Mouse (Mus musculus) forebrain, embryonic 11.5 days (tissue): Measurements from ENCODE around the gene Sco1. TPM values are rescaled to one million over a fixed set of nuclear protein-coding genes. Genes with fewer than 3 reads are reported as not detected.

Experiments
- ATAC-seq: fragments of 200-750 bp; cut with Nextera tagmentation; replicated peaks from 2 replicates; pipeline ENCODE4 v1.8.0; 2017; ENCODE audit warnings: moderate TSS enrichment; ENCODE audit not compliant: low FRiP score
- DNase-seq: peaks from one replicate; pipeline ENCODE4 v3.0.0-alpha.2; 2017; ENCODE audit warnings: low spot score
- H3K27ac ChIP-seq: fragments of 300-500 bp; sonication (generic); 2 replicates; pipeline ENCODE4 v1.5.1; 2014; ENCODE audit warnings: low read depth, low read length
- H3K27me3 ChIP-seq: fragments of 300-500 bp; sonication (generic); 2 replicates; pipeline ENCODE4 v1.6.1; 2014; ENCODE audit warnings: mild to moderate bottlenecking, low read length, mixed read lengths; ENCODE audit not compliant: control insufficient read depth, insufficient read depth
- H3K36me3 ChIP-seq: fragments of 300-500 bp; sonication (generic); 2 replicates; pipeline ENCODE4 v1.6.1; 2014; ENCODE audit warnings: mild to moderate bottlenecking, low read length, moderate library complexity, mixed read lengths; ENCODE audit not compliant: control insufficient read depth, insufficient read depth
- H3K4me1 ChIP-seq: fragments of 300-500 bp; sonication (generic); replicated peaks from 2 replicates; pipeline ENCODE4 v1.6.1; 2014; ENCODE audit warnings: low read length, mixed read lengths; ENCODE audit not compliant: control insufficient read depth, insufficient read depth
- H3K4me2 ChIP-seq: fragments of 300-500 bp; sonication (generic); 2 replicates; pipeline ENCODE4 v1.6.1; 2014; ENCODE audit warnings: low read depth, mild to moderate bottlenecking, low read length, moderate library complexity, mixed read lengths; ENCODE audit not compliant: severe bottlenecking
- H3K4me3 ChIP-seq: fragments of 300-500 bp; sonication (generic); 2 replicates; pipeline ENCODE4 v1.5.1; 2014; ENCODE audit warnings: low read depth, low read length
- H3K9ac ChIP-seq: fragments of 300-500 bp; sonication (generic); 2 replicates; pipeline ENCODE4 v1.6.1; 2014; ENCODE audit warnings: low read length
- H3K9me3 ChIP-seq: fragments of 300-500 bp; sonication (generic); 2 replicates; pipeline ENCODE4 v1.6.1; 2016; ENCODE audit warnings: low read length, mixed read lengths; ENCODE audit not compliant: control insufficient read depth
- WGBS: fragments of 180-500 bp; shearing (Covaris S2); extraction: QIAGEN DNeasy Blood & Tissue Kit; methylation state at CpG from one replicate; pipeline ENCODE4 v1.1.7; 2014; 5-methylcytosine and 5-hydroxymethylcytosine counted together
- polyA plus RNA-seq: library from polyadenylated mRNA; unstranded; fragments of >200 nt; fragmentation: Nextera tagmentation; extraction: Ambion mirVana; gene quantifications from 2 replicates; pipeline ENCODE4 v1.2.1, GENCODE M21; 2014

The Sco1 gene
- polyA plus RNA-seq = 19.7 and 21.9 TPM in 2 replicates

DNA sequence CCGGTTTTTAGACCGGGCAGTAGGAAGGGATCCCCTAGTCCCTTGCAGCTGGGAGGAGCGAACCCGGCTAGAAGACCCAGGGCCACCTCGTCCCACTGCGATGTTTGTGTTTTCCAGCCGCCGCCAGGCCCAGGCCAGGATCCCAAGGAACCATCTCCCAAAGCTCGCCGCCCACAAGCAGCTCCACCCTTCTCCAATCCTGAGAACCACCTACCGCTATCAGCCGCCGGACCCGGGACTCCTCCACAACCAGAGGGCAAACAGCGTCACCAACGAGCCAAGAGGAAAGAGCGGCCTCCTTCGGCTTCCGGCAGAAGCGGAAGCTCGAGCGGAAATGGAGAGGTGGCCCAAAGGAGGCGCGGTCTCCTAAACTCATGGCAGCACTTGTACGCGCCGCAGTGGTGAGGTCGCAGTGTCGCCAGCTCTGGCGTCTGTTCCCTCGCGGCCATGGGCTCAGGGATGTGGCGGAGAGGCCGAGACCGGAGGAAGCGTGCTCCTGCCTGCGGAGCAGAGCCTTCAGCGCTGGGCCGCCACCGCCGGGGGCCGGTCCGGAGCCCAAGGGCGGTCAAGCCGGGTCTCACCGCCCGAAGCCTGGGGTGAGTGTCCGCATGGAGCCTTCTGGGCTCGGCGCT lies at the start of gene Sco1, which contains the start of gene Adprm:
Gene Sco1 (plus strand): TSS at position 350 of the 632 bp plus-strand sequence.
Gene Adprm (minus strand): TSS at position 274 of the 632 bp plus-strand sequence.
- H3K4me3 ChIP-seq = peak within 1 kb of the TSS; percentile 87
- DNase-seq = peak; percentile 89
- H3K9ac ChIP-seq = peak within 1 kb of the TSS; percentile 81
- peak within 1 kb of the TSS; percentile 67 for H3K4me2 ChIP-seq
- H3K27ac ChIP-seq = peak within 1 kb of the TSS; percentile 42; the same call in 1 of the 2 replicates
- H3K9me3 ChIP-seq = no peaks in the 10 kb centered on the region
- 0% methylated on average over 50 of the region's 50 CpGs for WGBS
- peak; percentile 92 for ATAC-seq
- H3K36me3 ChIP-seq = peaks cover under 1% of the 10 kb centered on the region; the same call in 1 of the 2 replicates
- no peaks in the 10 kb centered on the region for H3K27me3 ChIP-seq
- peaks cover 3% of the 10 kb centered on the region; the same call in 1 of the 2 replicates for H3K4me1 ChIP-seq

- no peak overlapping the region for H3K4me3 ChIP-seq
- no peaks in the 10 kb centered on the region for H3K9me3 ChIP-seq
- no peak overlapping the region for H3K9ac ChIP-seq
- no peaks in the 10 kb centered on the region for H3K27me3 ChIP-seq
- H3K4me1 ChIP-seq = peaks cover 12% of the 10 kb centered on the region; the same call in 1 of the 2 replicates
- no peaks in the 10 kb centered on the region for H3K36me3 ChIP-seq
- ATAC-seq = no peak
- H3K27ac ChIP-seq = no peak overlapping the region
- no peak overlapping the region for H3K4me2 ChIP-seq
- WGBS = 72% methylated on average over 2 of the region's 2 CpGs
- no peak for DNase-seq
Measured at GRCm38 (mm10) chr11:67002911-67003310, 49.6 kb upstream of the Sco1 start.

DNA sequence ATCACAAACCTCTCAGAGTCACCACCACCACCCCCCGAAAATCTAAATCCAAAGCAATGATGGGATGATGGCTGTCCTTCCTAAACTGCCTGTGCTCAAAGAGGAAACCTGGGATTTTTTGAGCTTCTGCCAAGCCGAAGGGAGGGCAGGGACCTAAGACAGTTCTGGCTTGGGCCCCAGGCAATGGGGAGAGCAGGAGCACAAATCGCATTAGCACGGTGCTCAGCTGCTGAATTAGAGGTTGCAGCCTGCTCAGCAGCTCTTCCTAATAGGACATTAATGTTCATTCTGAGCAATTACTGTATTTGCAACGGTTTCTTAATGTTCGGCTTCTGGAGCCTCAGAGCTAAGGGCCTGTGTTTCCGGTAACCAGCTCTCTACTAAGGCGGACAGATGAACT lies 44.5 kb upstream of the Sco1 start:
- H3K4me1 ChIP-seq = no peaks in the 10 kb centered on the region
- no peaks in the 10 kb centered on the region for H3K27me3 ChIP-seq
- ATAC-seq (no peak), DNase-seq (no peak)
- H3K4me3 ChIP-seq = no peak overlapping the region
- no peaks in the 10 kb centered on the region for H3K36me3 ChIP-seq
- 79% methylated on average over 8 of the region's 8 CpGs for WGBS
- no peak overlapping the region for H3K9ac ChIP-seq
- no peak overlapping the region for H3K4me2 ChIP-seq
- H3K9me3 ChIP-seq = no peaks in the 10 kb centered on the region
- H3K27ac ChIP-seq = no peak overlapping the region

GRCm38 (mm10) chr11:67008528-67008927 lies 43.9 kb upstream of the Sco1 start:
- no peaks in the 10 kb centered on the region for H3K9me3 ChIP-seq
- no peaks in the 10 kb centered on the region for H3K27me3 ChIP-seq
- no peak overlapping the region for H3K27ac ChIP-seq
- H3K9ac ChIP-seq = no peak overlapping the region
- no peaks in the 10 kb centered on the region for H3K4me1 ChIP-seq
- no peak overlapping the region for H3K4me3 ChIP-seq
- H3K36me3 ChIP-seq = no peaks in the 10 kb centered on the region
- H3K4me2 ChIP-seq = no peak overlapping the region
- DNase-seq = no peak
- no peak for ATAC-seq
- WGBS = 90% methylated on average over 4 of the region's 4 CpGs

GRCm38 (mm10) chr11:67010430-67010829 lies 42.0 kb upstream of the Sco1 start:
- H3K4me3 ChIP-seq = no peak overlapping the region
- H3K9ac ChIP-seq = no peak overlapping the region
- no peaks in the 10 kb centered on the region for H3K9me3 ChIP-seq
- H3K27ac ChIP-seq = no peak overlapping the region
- no peaks in the 10 kb centered on the region for H3K27me3 ChIP-seq
- no peak overlapping the region for H3K4me2 ChIP-seq
- DNase-seq (peak; percentile 54), ATAC-seq (no peak)
- 9% methylated on average over 8 of the region's 8 CpGs for WGBS
- H3K36me3 ChIP-seq = no peaks in the 10 kb centered on the region
- H3K4me1 ChIP-seq = no peaks in the 10 kb centered on the region

DNA sequence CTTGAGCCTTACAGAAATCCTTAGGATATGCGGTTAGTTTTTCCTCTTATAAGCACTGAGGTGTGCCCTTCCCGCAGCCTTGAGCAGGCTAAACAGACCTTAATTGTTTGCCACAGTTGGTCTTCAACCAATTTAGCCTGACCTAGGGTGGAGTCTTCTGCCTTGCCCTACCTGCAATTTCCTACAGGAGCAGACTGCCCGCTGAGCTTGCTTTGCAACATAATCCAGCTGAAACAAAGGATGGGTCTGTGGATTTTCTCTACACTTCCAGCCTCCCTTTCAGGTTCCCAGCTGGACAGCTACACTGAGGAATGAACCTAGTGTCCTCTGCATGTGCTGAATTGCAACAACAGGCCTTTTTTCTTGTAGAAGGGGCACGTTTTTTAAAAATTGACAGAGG lies 40.8 kb upstream of the Sco1 start:
- no peaks in the 10 kb centered on the region for H3K4me1 ChIP-seq
- H3K9ac ChIP-seq = no peak overlapping the region
- 3% methylated on average over 4 of the region's 4 CpGs for WGBS
- no peak overlapping the region for H3K4me2 ChIP-seq
- DNase-seq = no peak
- no peaks in the 10 kb centered on the region for H3K36me3 ChIP-seq
- no peaks in the 10 kb centered on the region for H3K9me3 ChIP-seq
- H3K27me3 ChIP-seq = no peaks in the 10 kb centered on the region
- H3K4me3 ChIP-seq = no peak overlapping the region
- no peak for ATAC-seq
- H3K27ac ChIP-seq = no peak overlapping the region

DNA sequence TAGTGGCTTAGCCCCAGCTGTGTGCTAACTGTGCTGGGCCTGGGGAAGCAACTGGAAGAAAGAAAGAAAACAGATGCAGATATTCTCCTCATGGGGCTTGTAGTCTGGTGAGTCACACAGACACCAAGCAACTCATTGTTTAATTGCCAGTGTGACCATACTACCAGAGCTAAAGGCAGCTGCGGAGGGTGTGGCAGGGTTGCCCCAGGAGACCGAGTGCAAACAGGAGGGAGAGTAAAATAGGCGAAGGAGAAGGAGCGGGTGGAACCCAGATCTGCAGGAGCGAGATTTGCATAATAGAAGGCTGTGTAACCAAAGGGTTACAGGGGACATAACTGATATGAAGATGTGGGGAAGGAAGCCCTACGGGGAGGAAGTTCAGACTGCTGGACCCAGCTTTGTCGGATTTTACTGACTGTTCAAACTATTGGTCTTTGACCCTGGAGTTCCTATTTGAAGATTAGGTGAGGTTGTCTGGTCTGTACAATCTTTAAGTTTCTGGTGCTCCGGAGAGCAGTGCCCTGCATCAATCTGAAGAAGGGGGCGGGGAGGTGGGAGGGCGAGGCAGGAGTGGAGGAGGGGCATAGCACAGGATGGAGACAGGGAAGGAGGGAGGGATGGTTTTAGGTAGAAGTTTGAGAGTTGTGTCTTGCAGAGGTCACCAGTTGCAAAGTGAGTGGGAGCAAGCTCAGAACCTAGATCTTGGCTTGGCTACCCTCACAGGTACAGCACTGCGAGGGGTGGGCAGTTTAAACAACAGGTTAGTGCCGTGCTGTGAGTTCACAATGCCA lies 34.5 kb upstream of the Sco1 start:
- DNase-seq (peak; percentile 54), ATAC-seq (0 out of 2 replicates have a peak, but pooled peaks have one; percentile 42)
- Histone ChIP-seq H3K4me1 (0 out of 2 replicates have a peak, but pooled peaks cover 5% of the 10 kb centered on the region), H3K4me3 (no peak overlapping the region), H3K9me3 (no peaks in the 10 kb centered on the region), H3K27ac (no peak overlapping the region), H3K9ac (no peak overlapping the region), H3K4me2 (peak overlapping the region; percentile 12; the same call in 1 of the 2 replicates), H3K27me3 (no peaks in the 10 kb centered on the region), H3K36me3 (no peaks in the 10 kb centered on the region)
- 5% methylated on average over 12 of the region's 12 CpGs for WGBS

DNA sequence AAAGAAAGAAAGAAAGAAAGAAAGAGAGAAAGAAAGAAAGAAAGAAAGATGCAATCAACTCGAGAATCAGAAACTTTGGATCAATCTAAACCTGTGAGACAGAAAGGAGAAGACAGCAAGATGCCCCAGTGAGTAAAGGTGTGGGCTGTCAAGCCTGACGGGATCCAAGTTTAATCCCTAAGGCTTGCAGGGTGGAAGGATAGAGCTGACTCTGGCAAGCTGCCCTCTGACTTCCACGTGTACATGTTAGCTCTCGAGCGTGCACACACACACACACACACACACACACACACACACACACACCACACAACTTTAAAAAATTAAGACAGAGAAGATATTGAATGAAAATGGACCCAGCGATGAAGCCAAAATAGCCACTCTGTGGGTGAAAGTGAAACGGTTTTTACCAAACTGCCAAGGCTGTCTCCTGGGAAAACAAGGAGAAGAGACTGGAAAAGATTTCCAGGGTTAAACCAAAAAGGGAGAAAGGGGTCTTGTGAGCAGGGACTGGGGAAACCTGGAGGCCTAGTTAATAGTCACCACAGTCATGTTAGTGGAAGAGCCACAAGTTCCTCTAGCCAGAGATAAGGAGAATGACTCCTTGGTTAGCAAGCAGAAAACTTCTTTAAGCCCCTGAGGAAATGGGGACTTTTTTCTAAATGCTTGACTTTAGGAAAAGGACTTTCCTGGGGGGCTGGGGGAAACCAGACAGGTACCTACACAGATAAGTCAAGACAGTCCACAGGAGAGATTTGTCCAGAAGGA lies 32.6 kb upstream of the Sco1 start:
- Histone ChIP-seq H3K27ac (no peak overlapping the region), H3K4me1 (0 out of 2 replicates have a peak, but pooled peaks cover 5% of the 10 kb centered on the region), H3K36me3 (no peaks in the 10 kb centered on the region), H3K4me3 (no peak overlapping the region), H3K4me2 (no peak overlapping the region), H3K9me3 (no peaks in the 10 kb centered on the region), H3K9ac (no peak overlapping the region), H3K27me3 (no peaks in the 10 kb centered on the region)
- DNase-seq (no peak), ATAC-seq (no peak)
- 61% methylated on average over 7 of the region's 7 CpGs for WGBS
